Mouse (Mus musculus) intestine, embryonic 16.5 days (tissue): ENCODE measurements at regions not wholly inside any gene's neighbourhood (a gene's known extent, or its start where the extent isn't known, plus 50 kb on each side); places are given as distances from the start of the nearest gene placed in this dataset.

Experiments
- ATAC-seq: fragments of 200-750 bp; cut with Nextera tagmentation; 2 replicates; pipeline ENCODE4 v1.8.0; 2017; ENCODE audit warnings: moderate TSS enrichment, moderate library complexity
- H3K27ac ChIP-seq: fragments of 300-500 bp; sonication (generic); 2 replicates; pipeline ENCODE4 v1.5.1; 2014; ENCODE audit warnings: mild to moderate bottlenecking, low read length
- H3K27me3 ChIP-seq: fragments of 300-500 bp; sonication (generic); replicated peaks from 2 replicates; pipeline ENCODE4 v1.6.1; 2014; ENCODE audit warnings: low read length, control low read depth, mixed read lengths; ENCODE audit not compliant: control insufficient read depth, insufficient read depth
- H3K36me3 ChIP-seq: fragments of 300-500 bp; sonication (generic); 2 replicates; pipeline ENCODE4 v1.6.1; 2014; ENCODE audit warnings: low read length, control low read depth; ENCODE audit not compliant: control insufficient read depth, insufficient read depth
- H3K4me1 ChIP-seq: fragments of 300-500 bp; sonication (generic); 2 replicates; pipeline ENCODE4 v1.6.1; 2014; ENCODE audit warnings: low read length, control low read depth, mixed read lengths; ENCODE audit not compliant: control insufficient read depth, insufficient read depth
- H3K4me2 ChIP-seq: fragments of 300-500 bp; sonication (generic); 2 replicates; pipeline ENCODE4 v1.6.1; 2014; ENCODE audit warnings: low read depth, low read length, control low read depth
- H3K4me3 ChIP-seq: fragments of 300-500 bp; sonication (generic); 2 replicates; pipeline ENCODE4 v1.5.1; 2014; ENCODE audit warnings: mild to moderate bottlenecking, low read length
- H3K9ac ChIP-seq: fragments of 300-500 bp; sonication (generic); 2 replicates; pipeline ENCODE4 v1.6.1; 2014; ENCODE audit warnings: low read depth, low read length
- H3K9me3 ChIP-seq: fragments of 300-500 bp; sonication (generic); 2 replicates; pipeline ENCODE4 v1.6.1; 2016; ENCODE audit warnings: low read length, control low read depth; ENCODE audit not compliant: control insufficient read depth
- WGBS: fragments of 180-500 bp; shearing (Covaris S2); extraction: QIAGEN DNeasy Blood & Tissue Kit; methylation state at CpG from one replicate; pipeline ENCODE4 v1.1.7; 2014; 5-methylcytosine and 5-hydroxymethylcytosine counted together

- 88% methylated on average over 4 of the region's 4 CpGs for WGBS
- H3K9me3 ChIP-seq: no peaks in the 10 kb centered on the region
- H3K4me3 ChIP-seq: no peak overlapping the region
- H3K9ac ChIP-seq: no peak overlapping the region
- no peak overlapping the region for H3K27ac ChIP-seq
- H3K4me1 ChIP-seq: no peaks in the 10 kb centered on the region
- no peak overlapping the region for H3K4me2 ChIP-seq
- no peaks in the 10 kb centered on the region for H3K36me3 ChIP-seq
- H3K27me3 ChIP-seq: no peaks in the 10 kb centered on the region
- ATAC-seq: no peak
Observed at GRCm38 (mm10) chr13:70198638-70199037, 396.4 kb downstream of the Med10 start.

- Histone ChIP-seq H3K4me2 (no peak overlapping the region), H3K9ac (no peak overlapping the region), H3K9me3 (no peaks in the 10 kb centered on the region), H3K4me1 (no peaks in the 10 kb centered on the region), H3K4me3 (no peak overlapping the region), H3K27me3 (no peaks in the 10 kb centered on the region), H3K27ac (no peak overlapping the region), H3K36me3 (no peaks in the 10 kb centered on the region)
- ATAC-seq: no peak
- WGBS: 83% methylated on average over 1 of the region's 1 CpGs
Observed at GRCm38 (mm10) chr13:70199087-70199486, 396.9 kb downstream of the Med10 start.

GRCm38 (mm10) chr13:70205334-70205733 lies 403.1 kb downstream of the Med10 start:
- H3K4me3 ChIP-seq: no peak overlapping the region
- H3K4me1 ChIP-seq: no peaks in the 10 kb centered on the region
- no peak overlapping the region for H3K27ac ChIP-seq
- no peak for ATAC-seq
- no peaks in the 10 kb centered on the region for H3K27me3 ChIP-seq
- 57% methylated on average over 7 of the region's 7 CpGs for WGBS
- no peaks in the 10 kb centered on the region for H3K36me3 ChIP-seq
- H3K9ac ChIP-seq: no peak overlapping the region
- H3K9me3 ChIP-seq: no peaks in the 10 kb centered on the region
- H3K4me2 ChIP-seq: no peak overlapping the region

DNA sequence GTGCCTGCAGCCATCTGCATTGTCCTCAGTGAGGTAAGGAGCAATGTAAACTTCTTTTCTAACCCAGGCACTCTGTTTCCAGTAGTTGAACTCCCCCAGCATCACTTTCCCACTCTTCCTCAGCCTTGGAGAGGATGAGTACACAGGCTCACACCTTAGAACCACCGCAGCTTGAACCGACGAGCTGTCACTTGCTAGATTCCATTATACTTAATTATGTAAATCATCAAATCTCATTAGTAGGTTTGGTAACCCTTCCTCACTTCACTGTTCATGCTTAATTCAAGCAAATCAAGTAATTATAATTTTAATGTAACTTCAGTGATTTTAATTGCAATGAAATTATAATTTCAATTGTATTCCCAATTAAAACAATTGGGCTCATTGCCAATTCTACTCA lies 408.0 kb downstream of the Med10 start:
- H3K4me1 ChIP-seq: 0 out of 2 replicates have a peak, but pooled peaks cover 3% of the 10 kb centered on the region
- no peak overlapping the region for H3K4me3 ChIP-seq
- no peak overlapping the region for H3K9ac ChIP-seq
- H3K36me3 ChIP-seq: no peaks in the 10 kb centered on the region
- ATAC-seq: no peak
- no peaks in the 10 kb centered on the region for H3K9me3 ChIP-seq
- no peaks in the 10 kb centered on the region for H3K27me3 ChIP-seq
- no peak overlapping the region for H3K4me2 ChIP-seq
- WGBS: 59% methylated on average over 3 of the region's 3 CpGs
- H3K27ac ChIP-seq: no peak overlapping the region

GRCm38 (mm10) chr13:70213017-70213416 lies 410.8 kb downstream of the Med10 start:
- H3K4me2 ChIP-seq: no peak overlapping the region
- no peak overlapping the region for H3K4me3 ChIP-seq
- no peaks in the 10 kb centered on the region for H3K36me3 ChIP-seq
- ATAC-seq: no peak
- no peak overlapping the region for H3K27ac ChIP-seq
- H3K4me1 ChIP-seq: 0 out of 2 replicates have a peak, but pooled peaks cover 3% of the 10 kb centered on the region
- no peaks in the 10 kb centered on the region for H3K9me3 ChIP-seq
- H3K27me3 ChIP-seq: no peaks in the 10 kb centered on the region
- H3K9ac ChIP-seq: no peak overlapping the region
- 76% methylated on average over 3 of the region's 3 CpGs for WGBS

DNA sequence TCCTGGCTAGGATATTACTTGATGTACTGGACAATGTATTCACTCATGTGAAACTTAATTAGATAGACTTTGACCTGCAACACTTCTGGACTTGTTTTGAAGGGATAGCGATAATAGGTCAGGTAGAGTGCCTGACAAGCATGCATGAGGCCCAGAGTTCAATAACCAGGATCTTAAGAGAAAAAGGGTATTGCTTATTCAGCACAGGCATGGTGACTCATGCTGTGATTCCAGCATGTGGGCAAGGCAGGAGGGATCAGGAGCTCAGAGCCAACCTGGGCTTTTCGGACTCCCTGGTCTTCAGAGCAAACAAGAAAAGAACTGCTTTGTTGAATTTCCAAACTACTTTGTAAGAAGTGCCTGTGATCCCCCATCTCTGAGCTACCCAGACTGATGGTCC lies 411.4 kb downstream of the Med10 start:
- Histone ChIP-seq H3K9me3 (no peaks in the 10 kb centered on the region), H3K27ac (no peak overlapping the region), H3K4me3 (no peak overlapping the region), H3K4me1 (0 out of 2 replicates have a peak, but pooled peaks cover 3% of the 10 kb centered on the region), H3K9ac (no peak overlapping the region), H3K36me3 (no peaks in the 10 kb centered on the region), H3K4me2 (no peak overlapping the region), H3K27me3 (no peaks in the 10 kb centered on the region)
- WGBS: 76% methylated on average over 2 of the region's 2 CpGs
- peak; percentile 80 for ATAC-seq

DNA sequence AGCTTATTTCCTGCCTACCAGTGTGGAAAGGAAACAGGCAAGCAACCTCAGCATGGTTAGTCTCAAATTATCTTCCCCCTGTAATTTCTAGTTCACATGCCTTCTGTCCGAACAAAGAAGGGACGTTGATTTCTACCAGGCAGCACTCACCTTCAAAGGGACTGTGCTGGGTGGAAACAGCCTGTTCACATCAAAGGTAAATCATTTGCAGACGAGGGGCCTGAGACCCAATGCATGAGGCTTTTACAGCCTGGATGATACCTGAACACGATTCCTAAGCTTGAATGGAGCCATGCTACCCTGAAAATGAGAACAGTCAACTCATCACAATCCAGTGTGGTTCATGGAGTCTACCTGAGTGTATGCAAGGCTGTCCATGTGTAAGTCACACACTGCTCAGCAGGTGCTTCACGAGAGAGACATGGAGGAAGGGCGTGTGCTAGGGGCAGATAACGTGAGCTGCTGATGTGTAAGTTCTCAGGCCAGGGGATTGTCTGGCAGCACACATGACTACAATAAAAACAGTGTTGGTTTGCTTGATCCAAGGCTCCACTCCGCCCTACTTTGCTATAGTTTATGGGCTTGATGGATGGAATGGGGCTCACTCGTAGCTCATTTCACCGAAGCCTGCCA lies 411.9 kb downstream of the Med10 start:
- Histone ChIP-seq H3K4me2 (no peak overlapping the region), H3K9ac (no peak overlapping the region), H3K27me3 (no peaks in the 10 kb centered on the region), H3K36me3 (no peaks in the 10 kb centered on the region), H3K4me3 (no peak overlapping the region), H3K4me1 (0 out of 2 replicates have a peak, but pooled peaks cover 3% of the 10 kb centered on the region), H3K27ac (no peak overlapping the region), H3K9me3 (no peaks in the 10 kb centered on the region)
- peak; percentile 89 for ATAC-seq
- WGBS: 50% methylated on average over 10 of the region's 10 CpGs

DNA sequence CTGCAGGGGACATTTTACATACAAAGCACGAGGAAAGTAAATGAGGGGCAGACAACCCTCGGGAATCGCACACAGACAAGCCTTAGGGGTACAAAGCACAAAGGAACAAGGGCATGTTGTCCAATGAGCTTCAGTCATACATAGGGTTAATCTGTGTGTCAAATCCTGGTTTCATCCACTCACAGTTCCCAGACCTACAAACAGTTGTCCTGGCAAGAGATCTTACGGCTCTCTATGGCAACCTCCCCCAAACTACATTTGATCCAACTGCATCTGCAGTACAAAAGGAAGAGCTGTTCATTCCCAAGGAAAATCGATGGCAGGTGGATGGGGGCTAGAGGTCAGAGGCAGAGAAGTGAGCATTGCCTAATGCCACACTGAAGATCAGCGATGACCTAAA lies 413.9 kb downstream of the Med10 start:
- no peak for ATAC-seq
- Histone ChIP-seq H3K27me3 (no peaks in the 10 kb centered on the region), H3K9me3 (no peaks in the 10 kb centered on the region), H3K36me3 (no peaks in the 10 kb centered on the region), H3K4me2 (no peak overlapping the region), H3K4me3 (no peak overlapping the region), H3K27ac (no peak overlapping the region), H3K9ac (no peak overlapping the region), H3K4me1 (0 out of 2 replicates have a peak, but pooled peaks cover 3% of the 10 kb centered on the region)
- WGBS: 78% methylated on average over 6 of the region's 6 CpGs

DNA sequence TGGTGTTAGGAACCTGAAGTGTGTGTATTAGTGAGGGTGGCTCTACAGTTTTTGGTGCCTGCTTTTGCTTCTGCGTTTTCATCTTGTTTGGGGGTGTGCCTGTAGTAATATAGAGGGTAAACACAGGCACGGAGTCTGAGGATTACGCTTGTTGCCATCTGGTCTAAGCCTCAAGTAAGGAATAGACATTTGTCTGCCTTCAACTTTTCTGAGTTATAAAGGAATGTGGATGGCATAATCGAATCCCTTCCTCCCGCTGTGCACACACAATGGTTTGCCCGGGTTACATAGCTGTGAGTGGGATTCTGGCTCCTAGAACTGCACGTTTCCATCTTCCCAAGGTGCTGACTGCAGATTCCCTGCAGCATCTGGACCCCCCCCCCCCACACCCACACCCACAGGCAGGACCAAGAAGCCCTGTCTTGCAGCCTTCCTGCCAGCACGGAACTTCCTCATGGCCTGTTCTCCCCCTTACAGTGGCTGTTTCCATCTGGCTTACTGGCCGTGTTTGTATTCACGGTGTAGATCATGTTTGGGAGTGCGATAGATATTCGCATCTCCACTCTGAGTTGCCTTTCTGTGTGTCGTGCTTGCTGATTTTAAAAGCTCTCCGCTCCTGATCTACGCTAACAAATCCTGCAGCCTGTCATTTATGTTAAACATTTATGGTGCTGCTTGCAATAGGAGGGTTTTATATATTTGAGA lies 415.4 kb downstream of the Med10 start:
- H3K4me3 ChIP-seq: no peak overlapping the region
- no peaks in the 10 kb centered on the region for H3K9me3 ChIP-seq
- no peaks in the 10 kb centered on the region for H3K27me3 ChIP-seq
- H3K36me3 ChIP-seq: no peaks in the 10 kb centered on the region
- H3K27ac ChIP-seq: no peak overlapping the region
- no peak for ATAC-seq
- no peak overlapping the region for H3K9ac ChIP-seq
- WGBS: 56% methylated on average over 15 of the region's 15 CpGs
- H3K4me2 ChIP-seq: no peak overlapping the region
- 0 out of 2 replicates have a peak, but pooled peaks cover 3% of the 10 kb centered on the region for H3K4me1 ChIP-seq
